Mouse (Mus musculus): ENCODE results near the gene Mmgt2. TPM values are rescaled to one million over a fixed set of nuclear protein-coding genes. Genes with fewer than 3 reads are reported as not detected.

Gene Mmgt2
- polyA plus RNA-seq, 1 experiment from 2014 or later = 44.7 TPM

GRCm38 (mm10) chr11:62640378-62640777, 8.1 kb upstream of the Mmgt2 start:
- no peaks in the 10 kb centered on the region for H3K27me3 ChIP-seq
- no peaks in the 10 kb centered on the region for H3K36me3 ChIP-seq
- 44% methylated on average over 3 of the region's 3 CpGs for WGBS
- peak overlapping the region; percentile 17 for H3K4me2 ChIP-seq
- H3K4me3 ChIP-seq = no peak overlapping the region
- H3K9ac ChIP-seq = 0 out of 2 replicates have a peak overlapping the region, but pooled peaks have one; percentile 26
- peak overlapping the region; percentile 85 for H3K27ac ChIP-seq
- no peaks in the 10 kb centered on the region for H3K9me3 ChIP-seq (replicated peaks)
- peaks cover 100% of the 10 kb centered on the region for H3K4me1 ChIP-seq (replicated peaks)
- peak; percentile 36; the same call in 1 of the 2 replicates for ATAC-seq (replicated peaks; ENCODE audit: insufficient number of reproducible peaks, insufficient read depth, low FRiP score, low read depth)

- no peaks in the 10 kb centered on the region for H3K9me3 ChIP-seq (replicated peaks)
- WGBS = 26% methylated on average over 11 of the region's 11 CpGs
- 0 out of 2 replicates have a peak overlapping the region, but pooled peaks have one; percentile 25 for H3K9ac ChIP-seq
- peaks cover 100% of the 10 kb centered on the region for H3K4me1 ChIP-seq (replicated peaks)
- ATAC-seq (replicated peaks; ENCODE audit: insufficient number of reproducible peaks, insufficient read depth, low FRiP score, low read depth) = no peak
- H3K4me2 ChIP-seq = peak overlapping the region; percentile 28; the same call in 1 of the 2 replicates
- no peaks in the 10 kb centered on the region for H3K27me3 ChIP-seq
- H3K4me3 ChIP-seq = no peak overlapping the region
- peak overlapping the region; percentile 85 for H3K27ac ChIP-seq
- H3K36me3 ChIP-seq = no peaks in the 10 kb centered on the region
Measured at GRCm38 (mm10) chr11:62642023-62642844, 6.2 kb upstream of the Mmgt2 start.

- no peaks in the 10 kb centered on the region for H3K36me3 ChIP-seq
- H3K27ac ChIP-seq = peak overlapping the region; percentile 85
- H3K4me2 ChIP-seq = 0 out of 2 replicates have a peak overlapping the region, but pooled peaks have one; percentile 16
- H3K4me3 ChIP-seq = no peak overlapping the region
- no peaks in the 10 kb centered on the region for H3K9me3 ChIP-seq (replicated peaks)
- no peaks in the 10 kb centered on the region for H3K27me3 ChIP-seq
- no peak for ATAC-seq (replicated peaks; ENCODE audit: insufficient number of reproducible peaks, insufficient read depth, low FRiP score, low read depth)
- WGBS = 43% methylated on average over 8 of the region's 8 CpGs
- H3K9ac ChIP-seq = 0 out of 2 replicates have a peak overlapping the region, but pooled peaks have one; percentile 2
- peaks cover 97% of the 10 kb centered on the region for H3K4me1 ChIP-seq (replicated peaks)
Measured at GRCm38 (mm10) chr11:62643011-62643631, 5.3 kb upstream of the Mmgt2 start.

- no peaks in the 10 kb centered on the region for H3K9me3 ChIP-seq (replicated peaks)
- no peaks in the 10 kb centered on the region for H3K27me3 ChIP-seq
- H3K9ac ChIP-seq = no peak overlapping the region; the same call in 1 of the 2 replicates
- H3K4me1 ChIP-seq (replicated peaks) = peaks cover 90% of the 10 kb centered on the region
- 43% methylated on average over 10 of the region's 10 CpGs for WGBS
- H3K27ac ChIP-seq = peak overlapping the region; percentile 85
- ATAC-seq (replicated peaks; ENCODE audit: insufficient number of reproducible peaks, insufficient read depth, low FRiP score, low read depth) = no peak
- no peak overlapping the region for H3K4me3 ChIP-seq
- H3K36me3 ChIP-seq = no peaks in the 10 kb centered on the region
- H3K4me2 ChIP-seq = 0 out of 2 replicates have a peak overlapping the region, but pooled peaks have one; percentile 16
Measured at GRCm38 (mm10) chr11:62643681-62644363, 4.6 kb upstream of the Mmgt2 start.

GRCm38 (mm10) chr11:62644602-62645336, 3.7 kb upstream of the Mmgt2 start:
- peak overlapping the region; percentile 6 for H3K9ac ChIP-seq
- no peak for ATAC-seq (replicated peaks; ENCODE audit: insufficient number of reproducible peaks, insufficient read depth, low FRiP score, low read depth)

GRCm38 (mm10) chr11:62645337-62645675, 3.2 kb upstream of the Mmgt2 start:
- Histone ChIP-seq H3K4me1 (replicated peaks) (peaks cover 81% of the 10 kb centered on the region), H3K27ac (peak overlapping the region; percentile 85), H3K4me3 (peak overlapping the region; percentile 76), H3K36me3 (no peaks in the 10 kb centered on the region), H3K9me3 (replicated peaks) (no peaks in the 10 kb centered on the region), H3K4me2 (peak overlapping the region; percentile 91), H3K9ac (peak overlapping the region; percentile 6; the same call in 1 of the 2 replicates), H3K27me3 (no peaks in the 10 kb centered on the region)
- no peak for ATAC-seq (replicated peaks; ENCODE audit: insufficient number of reproducible peaks, insufficient read depth, low FRiP score, low read depth)
- 43% methylated on average over 4 of the region's 4 CpGs for WGBS

More at GRCm38 (mm10) chr11:62644602-62645336, 3.7 kb upstream of the Mmgt2 start:
- no peaks in the 10 kb centered on the region for H3K9me3 ChIP-seq (replicated peaks)
- H3K36me3 ChIP-seq = no peaks in the 10 kb centered on the region
- H3K4me3 ChIP-seq = no peak overlapping the region
- 87% methylated on average over 5 of the region's 5 CpGs for whole genome bisulfite sequencing
- H3K27ac ChIP-seq = peak overlapping the region; percentile 85
- H3K27me3 ChIP-seq = no peaks in the 10 kb centered on the region
- peak overlapping the region; percentile 91 for H3K4me2 ChIP-seq
- H3K4me1 ChIP-seq (replicated peaks) = peaks cover 84% of the 10 kb centered on the region

- no peak; the same call in 1 of the 2 replicates for ATAC-seq (replicated peaks; ENCODE audit: insufficient number of reproducible peaks, insufficient read depth, low FRiP score, low read depth)
- H3K36me3 ChIP-seq = no peaks in the 10 kb centered on the region
- WGBS = 5% methylated on average over 8 of the region's 8 CpGs
- H3K27ac ChIP-seq = peak overlapping the region; percentile 85
- no peaks in the 10 kb centered on the region for H3K27me3 ChIP-seq
- H3K4me1 ChIP-seq (replicated peaks) = peaks cover 80% of the 10 kb centered on the region
- H3K9me3 ChIP-seq (replicated peaks) = no peaks in the 10 kb centered on the region
- peak overlapping the region; percentile 91 for H3K4me2 ChIP-seq
- peak overlapping the region; percentile 40 for H3K9ac ChIP-seq
- peak overlapping the region; percentile 76 for H3K4me3 ChIP-seq
Measured at GRCm38 (mm10) chr11:62645732-62646494, 2.6 kb upstream of the Mmgt2 start.

- Histone ChIP-seq H3K36me3 (no peaks in the 10 kb centered on the region), H3K27ac (peak overlapping the region; percentile 85), H3K4me3 (peak overlapping the region; percentile 76), H3K4me1 (replicated peaks) (peaks cover 75% of the 10 kb centered on the region), H3K27me3 (no peaks in the 10 kb centered on the region), H3K9ac (peak overlapping the region; percentile 40), H3K9me3 (replicated peaks) (no peaks in the 10 kb centered on the region), H3K4me2 (peak overlapping the region; percentile 91)
- no peak for ATAC-seq (replicated peaks; ENCODE audit: insufficient number of reproducible peaks, insufficient read depth, low FRiP score, low read depth)
- WGBS = 7% methylated on average over 4 of the region's 4 CpGs
Measured at GRCm38 (mm10) chr11:62646495-62646843, 2.0 kb upstream of the Mmgt2 start.

GRCm38 (mm10) chr11:62646958-62647515, 1.4 kb upstream of the Mmgt2 start:
- Histone ChIP-seq H3K4me1 (replicated peaks) (peaks cover 74% of the 10 kb centered on the region), H3K4me2 (peak overlapping the region; percentile 91), H3K9ac (peak overlapping the region; percentile 86), H3K27me3 (no peaks in the 10 kb centered on the region), H3K36me3 (no peaks in the 10 kb centered on the region), H3K27ac (peak overlapping the region; percentile 85), H3K4me3 (peak overlapping the region; percentile 76), H3K9me3 (replicated peaks) (no peaks in the 10 kb centered on the region)
- no peak for ATAC-seq (replicated peaks; ENCODE audit: insufficient number of reproducible peaks, insufficient read depth, low FRiP score, low read depth)
- 34% methylated on average over 7 of the region's 7 CpGs for WGBS

Measured in heart, embryonic 15.5 days (tissue).